Mouse (Mus musculus) common myeloid progenitor, adult 5-6 weeks (primary cell): ENCODE data around the gene Vmn2r16. TPM values are rescaled to one million over a fixed set of nuclear protein-coding genes. Genes with fewer than 3 reads are reported as not detected.

ENCODE experiments used
- ATAC-seq: replicated peaks from 2 replicates; pipeline ENCODE4 v1.8.0; 2016; ENCODE audit warnings: low read depth, mild to moderate bottlenecking, moderate TSS enrichment, inconsistent platforms; ENCODE audit not compliant: poor library complexity, severe bottlenecking
- total RNA-seq: library from RNA; stranded (forward); fragments of 200-1000, 187-1606 nt; gene quantifications from 2 replicates; pipeline ENCODE4 v1.2.3, GENCODE M21; 2017

Gene Vmn2r16
- total RNA-seq = not detected in 2 replicates

DNA sequence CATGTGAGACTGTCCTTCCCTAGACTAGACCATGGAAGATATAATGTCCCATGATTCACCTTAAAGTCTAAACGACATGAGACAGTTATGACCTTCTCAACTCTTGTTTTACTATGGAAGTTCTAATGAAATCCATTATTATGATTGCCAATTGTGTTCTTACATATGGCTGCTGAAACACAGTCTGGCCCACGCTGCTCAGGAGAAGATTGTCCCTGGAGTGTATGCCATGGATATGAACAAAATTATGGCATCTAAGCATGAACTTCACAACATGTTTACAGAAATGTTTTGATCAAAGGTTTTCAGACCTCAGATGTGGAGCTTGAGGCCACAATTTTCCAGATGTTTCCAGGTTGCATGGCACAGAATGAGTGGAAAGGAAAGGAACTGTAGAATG is at the start of gene Vmn2r16:
TSS of gene Vmn2r16 (plus strand) at position 301 of the 400 bp plus-strand sequence.
- no peak for ATAC-seq

DNA sequence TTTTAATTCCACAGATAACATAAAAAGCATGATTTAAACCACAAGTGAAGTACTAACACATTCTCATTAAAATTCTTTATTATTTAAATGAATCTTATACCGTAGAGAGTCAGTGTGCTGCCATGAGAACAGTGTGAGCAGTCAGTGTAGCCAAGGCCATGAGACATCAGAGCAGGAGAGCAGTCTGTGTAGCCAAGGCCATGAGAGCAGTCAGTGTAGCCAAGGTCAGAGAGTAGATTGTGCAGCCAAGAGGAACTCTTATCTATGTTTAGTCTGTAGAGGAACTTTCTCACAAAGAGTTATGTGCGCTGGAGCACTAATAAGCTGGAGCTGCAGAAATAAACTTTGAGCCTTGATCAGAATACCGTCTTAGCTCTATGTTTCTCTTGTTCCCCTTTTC is 35.3 kb upstream of the Vmn2r16 start:
- ATAC-seq = no peak

DNA sequence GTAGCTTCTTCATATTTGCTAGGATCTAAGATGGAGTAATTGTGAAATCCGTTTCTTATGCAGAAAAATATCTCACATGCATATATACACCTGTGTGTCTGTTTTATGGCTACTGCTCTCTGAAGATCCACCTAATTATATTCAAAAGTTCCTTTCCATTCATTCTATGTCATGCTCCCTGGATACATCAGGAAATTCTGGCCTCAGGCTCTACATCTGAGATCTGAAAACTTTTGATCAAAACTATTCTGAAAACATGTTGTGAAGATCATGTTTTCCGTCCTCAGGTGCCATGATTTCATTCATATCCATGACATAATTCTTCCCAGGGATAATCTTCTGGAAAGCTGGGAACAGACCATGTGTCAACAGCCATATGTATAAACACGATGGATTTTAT is 32.4 kb upstream of the Vmn2r16 start, which contains the start of gene Vmn2r15:
TSS of gene Vmn2r15 (minus strand) at position 101 of the 400 bp plus-strand sequence.
- no peak for ATAC-seq

DNA sequence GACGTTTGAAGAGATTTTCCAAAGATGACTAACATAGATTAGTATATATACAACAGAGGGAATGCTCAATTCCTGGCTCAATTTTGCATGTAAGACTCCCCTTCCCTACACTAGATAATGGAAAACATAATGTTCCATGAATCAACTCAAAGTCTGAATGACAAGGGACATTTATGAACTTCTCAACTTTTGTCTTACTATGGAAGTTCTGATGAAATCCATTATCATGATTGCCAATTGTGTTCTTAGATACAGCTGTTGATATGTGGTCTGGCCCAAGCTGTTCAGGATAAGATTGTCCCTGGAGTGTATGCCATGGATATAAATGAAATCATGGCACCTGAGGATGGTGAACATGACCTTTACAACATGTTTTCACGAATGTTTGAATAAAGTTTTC is 89.4 kb downstream of the Vmn2r16 start, which contains the start of gene Vmn2r17:
TSS of gene Vmn2r17 (plus strand) at position 301 of the 400 bp plus-strand sequence.
- ATAC-seq = no peak

Other genes starting within 250 kb of the Vmn2r16 start
- not detected in 2 replicates for gene Vmn2r12, start 232.2 kb upstream of the Vmn2r16 start, total RNA-seq
- not detected in 2 replicates for gene Vmn2r13, start 138.0 kb upstream of the Vmn2r16 start, total RNA-seq
- not detected in 2 replicates for gene Vmn2r14, start 105.5 kb upstream of the Vmn2r16 start, total RNA-seq
- not detected in 2 replicates for gene Vmn2r15, start 32.5 kb upstream of the Vmn2r16 start, total RNA-seq
- not detected in 2 replicates for gene Vmn2r17, start 89.5 kb downstream of the Vmn2r16 start, total RNA-seq
- gene Crlf2, start 228.8 kb downstream of the Vmn2r16 start, total RNA-seq = 15.4 and 28.1 TPM in 2 replicates